Mouse (Mus musculus) lung, postnatal 25 days (tissue): ENCODE data around the gene Trpm1.

Source experiments
- DNase-seq: peaks from one replicate; pipeline ENCODE4 v3.0.0; 2022; ENCODE audit warnings: low spot score

Trpm1 gene

GRCm38 (mm10) chr7:64234310-64234820, 80.7 kb downstream of the Trpm1 start:
- no peak for DNase-seq

- DNase-seq, result no peak
These were observed 82.9 kb downstream of the Trpm1 start for GRCm38 (mm10) chr7:64236521-64236920.

- DNase-seq, result no peak
These were observed 84.1 kb downstream of the Trpm1 start for GRCm38 (mm10) chr7:64237747-64238146.

- no peak for DNase-seq
These were observed 84.9 kb downstream of the Trpm1 start for GRCm38 (mm10) chr7:64238410-64239086.

- DNase-seq, result no peak
These were observed 85.6 kb downstream of the Trpm1 start for GRCm38 (mm10) chr7:64239138-64239805.

- no peak for DNase-seq
These were observed 86.2 kb downstream of the Trpm1 start for GRCm38 (mm10) chr7:64239806-64240315.

- no peak for DNase-seq
These were observed 88.8 kb downstream of the Trpm1 start for GRCm38 (mm10) chr7:64242424-64242823.

- DNase-seq, result no peak
These were observed 90.7 kb downstream of the Trpm1 start for GRCm38 (mm10) chr7:64244371-64244770.

GRCm38 (mm10) chr7:64246713-64247112, 93.1 kb downstream of the Trpm1 start:
- DNase-seq, result no peak

- no peak for DNase-seq
These were observed 94.7 kb downstream of the Trpm1 start for GRCm38 (mm10) chr7:64248352-64248751.

GRCm38 (mm10) chr7:64249715-64250114, 96.1 kb downstream of the Trpm1 start:
- DNase-seq, result no peak

- no peak for DNase-seq
These were observed 96.8 kb downstream of the Trpm1 start for GRCm38 (mm10) chr7:64250417-64250816.

- no peak for DNase-seq
These were observed 100.1 kb downstream of the Trpm1 start for GRCm38 (mm10) chr7:64253736-64254135.

- no peak for DNase-seq
These were observed 112.1 kb downstream of the Trpm1 start for GRCm38 (mm10) chr7:64265502-64266279.

GRCm38 (mm10) chr7:64266587-64266986, 113.0 kb downstream of the Trpm1 start:
- no peak for DNase-seq

GRCm38 (mm10) chr7:64271926-64272325, 118.3 kb downstream of the Trpm1 start:
- DNase-seq, result no peak

- no peak for DNase-seq
These were observed 121.9 kb downstream of the Trpm1 start for GRCm38 (mm10) chr7:64275518-64275917.

- no peak for DNase-seq
These were observed 123.3 kb downstream of the Trpm1 start for GRCm38 (mm10) chr7:64276921-64277320.

GRCm38 (mm10) chr7:64278526-64278925, 124.9 kb downstream of the Trpm1 start:
- DNase-seq, result no peak

- DNase-seq, result no peak
These were observed 125.9 kb downstream of the Trpm1 start for GRCm38 (mm10) chr7:64279548-64279947.

GRCm38 (mm10) chr7:64286566-64286965, 132.9 kb downstream of the Trpm1 start:
- DNase-seq, result no peak

GRCm38 (mm10) chr7:64287414-64288091, 133.9 kb downstream of the Trpm1 start, which contains the start of gene Mtmr10:
Gene Mtmr10, plus strand, starts transcription at chr7:64287653.
- peak; percentile 98 for DNase-seq
